Mouse (Mus musculus): ENCODE results near the gene Hist1h2ag. TPM values are rescaled to one million over a fixed set of nuclear protein-coding genes. Genes with fewer than 3 reads are reported as not detected.
"Not testable (repeated sequence)": the region's sequence is repeated elsewhere in the genome, so short reads cannot be mapped to it uniquely, and the experiment has no call there.

The Hist1h2ag gene
- polyA plus RNA-seq, 2 experiments = 18.0 to 35.2 TPM

- Histone ChIP-seq H3K4me2 (ENCODE audit: low read depth) (peak overlapping the region; percentile 80), H3K9me3 (ENCODE audit: control insufficient read depth, low read length) (no peaks in the 10 kb centered on the region), H3K27me3 (ENCODE audit: control insufficient read depth, insufficient read depth, low read length) (no peaks in the 10 kb centered on the region), H3K27ac (peak overlapping the region; percentile 97), H3K36me3 (replicated peaks; ENCODE audit: control insufficient read depth, insufficient read depth, low read depth) (no peaks in the 10 kb centered on the region), H3K9ac (replicated peaks) (peak overlapping the region; percentile 81), H3K4me1 (replicated peaks; ENCODE audit: control insufficient read depth in 2 of 2, insufficient read depth in 2 of 2, low read length in 1 of 2) (peaks cover 15 to 32% of the 10 kb centered on the region in 2 experiments), H3K4me3 (ENCODE audit: insufficient read depth in 1 of 2, low read depth in 2 of 2, low read length in 2 of 2) (peak overlapping the region; percentile 43 to 57)
- 82% methylated on average over 6 of the region's 6 CpGs for WGBS (ENCODE audit: insufficient replicate concordance)
- ATAC-seq (ENCODE audit: insufficient read depth) (no peak), DNase-seq (ENCODE audit: low read depth in 3 of 3, low spot score in 3 of 3) (no peak)
- TF ChIP-seq EP300 (IDR thresholded peaks at IDR 0.05; ENCODE audit: low read depth) (no peak), CTCF (IDR thresholded peaks at IDR 0.05; ENCODE audit: low read depth) (no peak)
Measured at GRCm38 (mm10) chr13:22044432-22045155, 1.9 kb upstream of the Hist1h2ag start.

- H3K36me3 ChIP-seq (replicated peaks; ENCODE audit: control insufficient read depth, insufficient read depth, low read depth) = no peaks in the 10 kb centered on the region
- H3K27ac ChIP-seq = peak overlapping the region; percentile 97
- WGBS (ENCODE audit: insufficient replicate concordance) = under 1% methylated on average over 9 of the region's 14 CpGs
- H3K4me2 ChIP-seq (ENCODE audit: low read depth) = peak overlapping the region; percentile 80
- no peak; the same call in 1 of the 2 replicates for TF ChIP-seq EP300 (IDR thresholded peaks at IDR 0.05; ENCODE audit: low read depth)
- TF ChIP-seq CTCF (IDR thresholded peaks at IDR 0.05; ENCODE audit: low read depth) = peak; percentile 65
- peak overlapping the region; percentile 51 to 57 for H3K4me3 ChIP-seq (ENCODE audit: insufficient read depth in 1 of 2, low read depth in 2 of 2, low read length in 2 of 2)
- peak overlapping the region; percentile 81 for H3K9ac ChIP-seq (replicated peaks)
- ATAC-seq (ENCODE audit: insufficient read depth) (peak; percentile 12), DNase-seq (ENCODE audit: low read depth in 3 of 3, low spot score in 3 of 3) (peak in 2 of 3 experiments; percentile 71 to 83)
- H3K27me3 ChIP-seq (ENCODE audit: control insufficient read depth, insufficient read depth, low read length) = no peaks in the 10 kb centered on the region
- H3K9me3 ChIP-seq (ENCODE audit: control insufficient read depth, low read length) = no peaks in the 10 kb centered on the region
- peaks cover 16 to 28% of the 10 kb centered on the region in 2 experiments for H3K4me1 ChIP-seq (replicated peaks; ENCODE audit: control insufficient read depth in 2 of 2, insufficient read depth in 2 of 2, low read length in 1 of 2)
Measured at GRCm38 (mm10) chr13:22043503-22044431, 1.0 kb upstream of the Hist1h2ag start.

GRCm38 (mm10) chr13:22041651-22042567 lies 835 bp downstream of the Hist1h2ag start:
- Histone ChIP-seq H3K4me1 (replicated peaks; ENCODE audit: control insufficient read depth in 2 of 2, insufficient read depth in 2 of 2, low read length in 1 of 2) (peaks cover 24 to 31% of the 10 kb centered on the region in 2 experiments), H3K27ac (peak overlapping the region; percentile 100), H3K4me2 (ENCODE audit: low read depth) (peak overlapping the region; percentile 72), H3K27me3 (ENCODE audit: control insufficient read depth, insufficient read depth, low read length) (no peaks in the 10 kb centered on the region), H3K4me3 (ENCODE audit: insufficient read depth in 1 of 2, low read depth in 2 of 2, low read length in 2 of 2) (peak overlapping the region; percentile 67 to 80), H3K9ac (replicated peaks) (peak overlapping the region; percentile 98), H3K9me3 (ENCODE audit: control insufficient read depth, low read length) (no peaks in the 10 kb centered on the region), H3K36me3 (replicated peaks; ENCODE audit: control insufficient read depth, insufficient read depth, low read depth) (no peaks in the 10 kb centered on the region)
- TF ChIP-seq EP300 (IDR thresholded peaks at IDR 0.05; ENCODE audit: low read depth) (no peak; the same call in 1 of the 2 replicates), CTCF (IDR thresholded peaks at IDR 0.05; ENCODE audit: low read depth) (no peak)
- 1% methylated on average over 13 of the region's 13 CpGs for WGBS (ENCODE audit: insufficient replicate concordance)
- DNase-seq (ENCODE audit: low read depth in 3 of 3, low spot score in 3 of 3) (peak in 1 of 3 experiments; percentile 65), ATAC-seq (ENCODE audit: insufficient read depth) (no peak)

GRCm38 (mm10) chr13:22041142-22041536 lies 1.6 kb downstream of the Hist1h2ag start, which contains the start of gene Hist1h4i:
Hist1h4i (minus strand) TSS chr13:22041362.
- Histone ChIP-seq H3K4me2 (ENCODE audit: low read depth) (peak within 1 kb of the TSS; percentile 72), H3K9ac (replicated peaks) (peak within 1 kb of the TSS; percentile 98), H3K27ac (peak within 1 kb of the TSS; percentile 100), H3K4me3 (ENCODE audit: insufficient read depth in 1 of 2, low read depth in 2 of 2, low read length in 2 of 2) (peak within 1 kb of the TSS; percentile 67 to 80), H3K4me1 (replicated peaks; ENCODE audit: control insufficient read depth in 2 of 2, insufficient read depth in 2 of 2, low read length in 1 of 2) (peaks cover 24 to 38% of the 10 kb centered on the region in 2 experiments)
- not testable (repeated sequence) for H3K9me3 ChIP-seq (ENCODE audit: control insufficient read depth, low read length); H3K36me3 ChIP-seq (replicated peaks; ENCODE audit: control insufficient read depth, insufficient read depth, low read depth); H3K27me3 ChIP-seq (ENCODE audit: control insufficient read depth, insufficient read depth, low read length)
- WGBS (ENCODE audit: insufficient replicate concordance) = under 1% methylated on average over 24 of the region's 27 CpGs
- peak; percentile 93 to 95 (median 93) for DNase-seq (ENCODE audit: low read depth in 3 of 3, low spot score in 3 of 3)
- peak; percentile 87 for TF ChIP-seq EP300 (IDR thresholded peaks at IDR 0.05; ENCODE audit: low read depth)
- ATAC-seq (ENCODE audit: insufficient read depth) = peak; percentile 53
